Mouse (Mus musculus): ENCODE measurements around the gene Polr3c. TPM values are rescaled to one million over a fixed set of nuclear protein-coding genes. Genes with fewer than 3 reads are reported as not detected.

Gene Polr3c
- polyA plus RNA-seq, 1 experiment from 2014 or later: 43.7 TPM

DNA sequence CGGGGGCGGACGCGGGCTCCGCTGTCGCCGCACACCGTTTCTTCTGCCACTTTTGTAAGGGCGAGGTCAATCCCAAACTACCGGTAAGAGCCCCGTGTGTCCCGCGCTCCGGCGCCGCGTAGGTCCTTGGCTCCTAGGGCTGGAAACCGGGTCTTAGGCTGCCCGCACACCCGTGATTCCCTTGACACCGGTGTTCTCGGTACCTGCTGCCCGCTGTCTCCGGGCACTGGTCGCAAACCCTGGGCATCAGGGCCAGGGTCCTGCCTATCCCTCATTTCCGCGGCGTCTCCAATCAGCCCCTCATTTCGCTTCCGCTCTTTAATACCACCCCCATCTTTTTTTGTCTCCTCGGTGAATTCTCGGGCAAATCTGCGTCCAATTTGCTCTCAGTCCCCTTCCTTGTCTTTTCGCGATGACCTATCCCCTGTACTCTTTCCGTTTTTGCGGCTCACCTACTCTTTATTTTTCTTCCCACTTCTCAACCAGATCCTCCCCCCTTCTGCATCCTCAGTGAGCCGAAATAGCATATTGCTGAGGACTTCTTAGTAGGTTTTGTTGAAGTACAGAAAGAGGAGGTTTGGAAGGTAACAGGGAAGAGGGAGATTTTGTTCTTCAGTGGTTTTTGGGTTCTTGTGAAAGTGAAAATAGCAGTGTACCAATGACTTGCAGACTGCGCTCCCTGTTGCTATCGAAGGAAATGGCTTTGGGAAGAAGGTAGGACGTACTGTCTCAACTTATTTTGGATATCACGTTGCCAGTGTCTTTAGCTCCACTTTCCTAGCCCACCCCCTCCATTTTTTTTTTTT, 603 bp upstream of the Polr3c start:
- ATAC-seq (ENCODE audit: insufficient read depth, low FRiP score, low TSS enrichment): peak; percentile 58
- under 1% methylated on average over 42 of the region's 42 CpGs for WGBS
- DNase-seq (ENCODE audit: low spot score): no peak

DNA sequence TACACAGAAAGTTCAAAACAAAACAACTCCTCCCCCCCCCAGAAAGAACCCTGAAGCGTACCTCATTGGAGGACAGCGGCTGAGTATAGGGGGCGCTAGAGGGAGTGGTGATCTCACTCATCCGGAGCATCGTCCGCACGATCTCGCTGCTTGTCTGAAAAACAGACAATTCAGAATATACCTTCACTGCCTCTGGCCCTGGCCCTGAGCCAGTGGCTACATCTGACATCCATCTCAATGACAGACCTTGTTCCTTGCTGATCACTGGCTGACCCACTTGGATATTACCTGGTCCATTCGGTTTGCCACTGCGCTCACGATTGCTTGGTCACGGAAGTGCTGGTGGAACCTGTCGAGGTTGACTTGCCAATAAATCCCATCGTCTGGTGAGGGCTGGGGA, 8.3 kb downstream of the Polr3c start:
- no peaks in the 10 kb centered on the region for H3K9me3 ChIP-seq (ENCODE audit: control insufficient read depth, low read length)
- ATAC-seq (ENCODE audit: insufficient read depth, low FRiP score, low TSS enrichment): no peak
- no peak overlapping the region for H3K27ac ChIP-seq (ENCODE audit: low read depth, low read length)
- H3K4me2 ChIP-seq (ENCODE audit: low read depth): no peak overlapping the region
- no peaks in the 10 kb centered on the region for H3K4me1 ChIP-seq (ENCODE audit: control insufficient read depth, insufficient read depth, low read length)
- no peak overlapping the region for H3K4me3 ChIP-seq (ENCODE audit: low read depth, low read length)
- no peak for DNase-seq (ENCODE audit: low spot score)
- peaks cover 12% of the 10 kb centered on the region for H3K36me3 ChIP-seq (ENCODE audit: control insufficient read depth, insufficient read depth, low read length)
- H3K27me3 ChIP-seq (ENCODE audit: control insufficient read depth, insufficient read depth, low read length): no peaks in the 10 kb centered on the region
- 47% methylated on average over 14 of the region's 14 CpGs for WGBS
- no peak overlapping the region for H3K9ac ChIP-seq (ENCODE audit: low read length)

More for the DNA sequence above, 603 bp upstream of the Polr3c start:
- Histone ChIP-seq H3K36me3 (ENCODE audit: control insufficient read depth, insufficient read depth, low read length) (0 out of 2 replicates have a peak, but pooled peaks cover 2% of the 10 kb centered on the region), H3K4me1 (ENCODE audit: control insufficient read depth, insufficient read depth, low read length) (peaks cover 15% of the 10 kb centered on the region), H3K27me3 (ENCODE audit: control insufficient read depth, insufficient read depth, low read length) (no peaks in the 10 kb centered on the region), H3K4me2 (ENCODE audit: low read depth) (peak overlapping the region; percentile 64), H3K4me3 (ENCODE audit: low read depth, low read length) (peak overlapping the region; percentile 63), H3K9me3 (ENCODE audit: control insufficient read depth, low read length) (no peaks in the 10 kb centered on the region), H3K27ac (ENCODE audit: low read depth, low read length) (peak overlapping the region; percentile 39), H3K9ac (ENCODE audit: low read length) (peak overlapping the region; percentile 59)

DNA sequence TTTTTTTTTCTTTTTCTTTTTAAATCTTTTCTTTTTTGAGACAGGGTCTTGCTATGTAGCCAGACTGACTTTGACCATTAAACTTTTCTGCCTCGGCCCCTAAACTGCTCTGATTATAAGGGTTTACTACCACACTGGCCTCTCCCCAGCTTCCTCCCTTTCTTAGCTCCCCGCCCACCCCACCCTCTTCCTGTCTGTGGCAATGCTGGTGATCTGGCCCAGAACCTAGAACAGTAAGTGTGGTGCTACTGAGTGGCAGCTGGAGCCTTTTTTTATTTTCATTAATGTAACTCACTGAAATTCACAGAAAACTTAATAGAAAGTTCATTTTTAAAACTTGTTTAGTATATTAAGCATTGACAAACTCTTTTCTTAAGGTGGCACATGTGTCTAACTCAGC, 11.6 kb downstream of the Polr3c start:
- H3K4me2 ChIP-seq (ENCODE audit: low read depth): no peak overlapping the region
- WGBS: 79% methylated on average over 2 of the region's 2 CpGs
- no peak for DNase-seq (ENCODE audit: low spot score)
- no peaks in the 10 kb centered on the region for H3K4me1 ChIP-seq (ENCODE audit: control insufficient read depth, insufficient read depth, low read length)
- no peak overlapping the region for H3K27ac ChIP-seq (ENCODE audit: low read depth, low read length)
- H3K4me3 ChIP-seq (ENCODE audit: low read depth, low read length): no peak overlapping the region
- ATAC-seq (ENCODE audit: insufficient read depth, low FRiP score, low TSS enrichment): no peak
- H3K9ac ChIP-seq (ENCODE audit: low read length): no peak overlapping the region
- H3K36me3 ChIP-seq (ENCODE audit: control insufficient read depth, insufficient read depth, low read length): peaks cover 21% of the 10 kb centered on the region
- no peaks in the 10 kb centered on the region for H3K9me3 ChIP-seq (ENCODE audit: control insufficient read depth, low read length)
- H3K27me3 ChIP-seq (ENCODE audit: control insufficient read depth, insufficient read depth, low read length): no peaks in the 10 kb centered on the region

DNA sequence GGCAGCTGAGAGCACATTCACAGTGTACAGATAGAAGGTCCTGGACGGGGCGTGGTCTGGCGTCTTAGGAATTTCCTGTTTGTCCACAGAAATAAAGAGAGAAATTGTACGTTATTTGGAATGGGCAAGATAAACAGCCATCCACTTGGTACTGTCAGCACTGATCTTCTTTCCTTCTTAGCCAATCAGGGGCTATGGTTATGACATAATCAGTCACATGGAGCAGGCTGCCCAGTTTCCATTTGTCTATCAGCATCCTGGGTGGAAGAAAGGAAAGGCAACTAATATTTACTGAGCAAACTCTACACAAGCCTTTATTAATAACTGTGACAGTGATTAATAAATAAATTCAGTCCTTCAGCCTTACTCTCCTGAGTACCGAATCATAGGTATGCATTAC, 13.1 kb downstream of the Polr3c start:
- Histone ChIP-seq H3K27ac (ENCODE audit: low read depth, low read length) (no peak overlapping the region), H3K4me1 (ENCODE audit: control insufficient read depth, insufficient read depth, low read length) (no peaks in the 10 kb centered on the region), H3K9me3 (ENCODE audit: control insufficient read depth, low read length) (no peaks in the 10 kb centered on the region), H3K4me2 (ENCODE audit: low read depth) (no peak overlapping the region), H3K9ac (ENCODE audit: low read length) (no peak overlapping the region), H3K36me3 (ENCODE audit: control insufficient read depth, insufficient read depth, low read length) (peaks cover 23% of the 10 kb centered on the region), H3K27me3 (ENCODE audit: control insufficient read depth, insufficient read depth, low read length) (no peaks in the 10 kb centered on the region), H3K4me3 (ENCODE audit: low read depth, low read length) (no peak overlapping the region)
- ATAC-seq (ENCODE audit: insufficient read depth, low FRiP score, low TSS enrichment): no peak
- peak; percentile 6 for DNase-seq (ENCODE audit: low spot score)
- WGBS: 93% methylated on average over 5 of the region's 5 CpGs

DNA sequence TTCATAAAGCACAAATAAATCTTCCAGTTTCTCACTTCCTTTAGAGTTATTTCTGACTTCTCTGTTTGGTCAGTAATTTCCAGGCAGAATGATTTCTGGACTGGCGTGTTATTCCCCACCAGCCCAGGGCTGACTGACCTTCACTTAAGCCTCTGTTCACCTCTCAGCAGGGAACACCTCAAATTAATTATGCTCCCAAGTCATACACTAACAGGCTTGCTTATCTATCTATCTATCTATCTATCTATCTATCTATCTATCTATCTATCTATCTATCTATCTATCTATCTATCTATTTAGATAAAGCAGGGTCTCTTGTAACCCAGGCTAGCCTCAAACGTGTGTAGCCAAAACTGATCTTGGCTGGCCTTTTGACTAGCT, 18.8 kb downstream of the Polr3c start:
- Histone ChIP-seq H3K9me3 (ENCODE audit: control insufficient read depth, low read length) (no peaks in the 10 kb centered on the region), H3K27me3 (ENCODE audit: control insufficient read depth, insufficient read depth, low read length) (no peaks in the 10 kb centered on the region), H3K4me3 (ENCODE audit: low read depth, low read length) (peak overlapping the region; percentile 43), H3K4me2 (ENCODE audit: low read depth) (peak overlapping the region; percentile 94), H3K9ac (ENCODE audit: low read length) (no peak overlapping the region), H3K27ac (ENCODE audit: low read depth, low read length) (no peak overlapping the region), H3K4me1 (ENCODE audit: control insufficient read depth, insufficient read depth, low read length) (0 out of 2 replicates have a peak, but pooled peaks cover 4% of the 10 kb centered on the region), H3K36me3 (ENCODE audit: control insufficient read depth, insufficient read depth, low read length) (peaks cover 10% of the 10 kb centered on the region)
- DNase-seq (ENCODE audit: low spot score): no peak
- 51% methylated on average over 2 of the region's 2 CpGs for WGBS
- ATAC-seq (ENCODE audit: insufficient read depth, low FRiP score, low TSS enrichment): no peak; the same call in 1 of the 2 replicates

DNA sequence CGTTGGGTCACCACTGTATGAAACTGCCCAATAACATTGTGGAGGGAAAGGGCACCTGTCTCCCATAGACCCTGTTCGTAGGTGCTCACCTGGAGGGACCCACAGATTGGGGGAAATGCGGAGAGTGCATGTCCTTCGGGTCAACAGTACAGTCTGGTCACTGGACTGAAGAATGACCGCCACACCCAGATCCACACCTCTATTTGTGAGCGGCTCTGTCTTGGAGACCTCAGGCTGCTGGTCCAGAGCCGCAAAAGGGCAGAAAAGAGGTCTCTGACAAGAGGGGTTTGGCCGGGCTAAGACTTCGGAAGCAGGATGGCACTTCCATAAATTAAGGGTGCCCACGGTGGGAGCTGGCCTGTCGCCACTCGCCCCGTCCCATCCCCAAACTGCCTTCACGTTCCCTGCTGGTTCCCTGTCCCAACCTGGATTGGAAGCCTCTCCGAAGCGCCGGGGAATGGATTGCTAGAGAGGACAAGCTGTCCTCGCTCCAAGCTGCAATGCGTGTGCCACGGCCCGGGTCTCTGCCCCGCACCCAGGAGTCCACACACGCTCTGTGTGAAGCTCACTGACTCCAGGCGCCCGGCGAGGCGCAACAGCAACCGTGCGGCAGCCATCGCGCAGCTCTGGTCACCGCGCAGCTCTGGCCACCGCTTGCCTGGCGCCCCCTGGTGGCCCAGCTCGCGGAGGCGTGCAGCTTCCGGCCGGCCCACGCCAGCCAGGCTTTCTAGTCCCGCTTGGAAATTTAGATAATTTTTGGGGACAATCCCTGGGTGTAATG, 19.3 kb downstream of the Polr3c start, which contains the start of gene Nudt17:
Gene Nudt17 (minus strand): TSS at position 660 of the 781 bp plus-strand sequence.
- Histone ChIP-seq H3K4me3 (ENCODE audit: low read depth, low read length) (peak within 1 kb of the TSS; percentile 43), H3K27me3 (ENCODE audit: control insufficient read depth, insufficient read depth, low read length) (no peaks in the 10 kb centered on the region), H3K9ac (ENCODE audit: low read length) (peak within 1 kb of the TSS; percentile 68), H3K36me3 (ENCODE audit: control insufficient read depth, insufficient read depth, low read length) (peaks cover 7% of the 10 kb centered on the region), H3K4me1 (ENCODE audit: control insufficient read depth, insufficient read depth, low read length) (0 out of 2 replicates have a peak, but pooled peaks cover 4% of the 10 kb centered on the region), H3K9me3 (ENCODE audit: control insufficient read depth, low read length) (no peaks in the 10 kb centered on the region), H3K27ac (ENCODE audit: low read depth, low read length) (no peak within 1 kb of the TSS), H3K4me2 (ENCODE audit: low read depth) (peak within 1 kb of the TSS; percentile 94)
- WGBS: 6% methylated on average over 42 of the region's 42 CpGs
- peak; percentile 88 for ATAC-seq (ENCODE audit: insufficient read depth, low FRiP score, low TSS enrichment)
- peak; percentile 90 for DNase-seq (ENCODE audit: low spot score)

DNA sequence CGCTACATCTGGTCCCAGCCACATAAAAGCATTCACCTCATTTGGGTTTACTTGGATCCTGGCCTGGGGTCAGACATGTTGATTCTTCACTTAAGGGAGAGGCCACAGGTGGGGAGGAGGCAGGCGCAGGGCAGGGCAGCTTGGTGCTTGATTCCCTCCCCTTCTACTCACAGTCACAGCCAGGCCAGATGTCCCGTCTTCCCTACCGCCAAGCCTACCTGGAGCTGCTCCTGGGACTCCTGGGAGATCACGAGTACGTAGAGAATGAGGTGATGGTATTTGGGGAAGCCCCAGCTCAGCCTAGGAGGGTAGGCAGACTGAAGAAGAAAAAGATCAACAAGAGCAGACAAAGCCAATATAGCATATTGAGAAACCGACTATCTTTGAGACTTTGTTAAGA, 20.4 kb downstream of the Polr3c start:
- Histone ChIP-seq H3K27ac (ENCODE audit: low read depth, low read length) (no peak overlapping the region), H3K4me3 (ENCODE audit: low read depth, low read length) (no peak overlapping the region), H3K4me2 (ENCODE audit: low read depth) (no peak overlapping the region), H3K36me3 (ENCODE audit: control insufficient read depth, insufficient read depth, low read length) (peaks cover 7% of the 10 kb centered on the region), H3K9me3 (ENCODE audit: control insufficient read depth, low read length) (no peaks in the 10 kb centered on the region), H3K27me3 (ENCODE audit: control insufficient read depth, insufficient read depth, low read length) (no peaks in the 10 kb centered on the region), H3K4me1 (ENCODE audit: control insufficient read depth, insufficient read depth, low read length) (0 out of 2 replicates have a peak, but pooled peaks cover 4% of the 10 kb centered on the region), H3K9ac (ENCODE audit: low read length) (no peak overlapping the region)
- DNase-seq (ENCODE audit: low spot score) (peak; percentile 7), ATAC-seq (ENCODE audit: insufficient read depth, low FRiP score, low TSS enrichment) (no peak)
- WGBS: 80% methylated on average over 7 of the region's 7 CpGs

DNA sequence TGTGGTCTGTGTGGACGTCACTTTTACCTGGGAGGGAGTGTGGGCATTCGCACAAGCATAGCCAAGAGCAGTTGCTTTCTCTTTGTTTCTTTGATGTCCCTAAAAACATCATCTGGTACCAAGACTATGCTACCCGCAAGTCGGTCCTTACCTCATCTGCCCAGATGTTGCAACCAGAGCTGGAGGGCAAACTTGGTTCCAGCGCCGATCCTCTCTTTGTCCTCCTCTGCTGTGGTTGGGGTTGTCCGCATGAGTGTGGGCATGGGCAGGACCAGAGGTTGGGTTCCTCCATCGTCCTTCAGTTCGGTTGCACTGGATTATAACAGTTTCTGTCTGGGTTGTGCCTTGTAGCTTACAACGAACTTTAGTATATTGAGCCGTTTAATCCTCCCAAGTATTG, 21.2 kb downstream of the Polr3c start:
- Histone ChIP-seq H3K9me3 (ENCODE audit: control insufficient read depth, low read length) (no peaks in the 10 kb centered on the region), H3K27ac (ENCODE audit: low read depth, low read length) (no peak overlapping the region), H3K4me2 (ENCODE audit: low read depth) (no peak overlapping the region), H3K36me3 (ENCODE audit: control insufficient read depth, insufficient read depth, low read length) (peaks cover 6% of the 10 kb centered on the region), H3K27me3 (ENCODE audit: control insufficient read depth, insufficient read depth, low read length) (no peaks in the 10 kb centered on the region), H3K9ac (ENCODE audit: low read length) (no peak overlapping the region), H3K4me1 (ENCODE audit: control insufficient read depth, insufficient read depth, low read length) (0 out of 2 replicates have a peak, but pooled peaks cover 4% of the 10 kb centered on the region), H3K4me3 (ENCODE audit: low read depth, low read length) (no peak overlapping the region)
- ATAC-seq (ENCODE audit: insufficient read depth, low FRiP score, low TSS enrichment): no peak
- 92% methylated on average over 11 of the region's 11 CpGs for WGBS
- DNase-seq (ENCODE audit: low spot score): no peak
